Comparison of ENCODE assay signal across 20 mouse cellular contexts in the genomic region with DNA sequence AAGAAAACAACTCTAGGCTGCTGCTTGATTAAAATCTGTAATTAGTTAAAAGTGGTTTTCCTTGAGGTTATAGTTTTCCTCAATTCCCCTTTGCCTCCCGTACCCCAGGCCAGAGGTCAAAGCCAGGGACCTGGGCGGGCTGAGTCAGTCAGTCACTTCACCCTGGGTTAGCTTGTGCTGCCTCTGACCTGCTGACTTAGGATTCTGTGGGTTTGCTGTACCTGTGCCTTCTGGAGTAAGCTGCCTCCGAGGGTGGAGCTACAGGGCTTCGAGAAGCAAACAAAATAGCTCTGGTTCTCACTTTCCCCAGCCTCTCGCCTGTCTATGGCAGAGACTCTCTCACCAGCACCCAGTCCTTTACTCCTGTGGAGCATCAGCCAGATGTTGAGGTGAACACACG.
DNase-seq lines count a peak whose midpoint lies in the region; ATAC-seq and TF ChIP-seq lines count a peak whose summit lies in the region.
"Had no signal": no experiment of that assay in that cellular context is flagged by ENCODE, and none has a peak within 500 bp of the region (broad histone marks: within the 10 kb centered on the region; RNA-seq: fewer than 3 reads in every experiment).

No protein-coding gene starts in this region.

- no peaks in the 10 kb centered on the region for H3K27me3 ChIP-seq in intestine, embryonic 16.5 days (replicated peaks; ENCODE audit: control insufficient read depth, insufficient read depth, low read length)
- no peaks in the 10 kb centered on the region for H3K27me3 ChIP-seq in intestine, postnatal 0 days (replicated peaks; ENCODE audit: control insufficient read depth, insufficient read depth, low read length)
- no peaks in the 10 kb centered on the region for H3K27me3 ChIP-seq in midbrain, embryonic 11.5 days (ENCODE audit: control insufficient read depth, insufficient read depth, low read length)
- H3K27me3 ChIP-seq in midbrain, embryonic 15.5 days (replicated peaks), result no peaks in the 10 kb centered on the region
- no peaks in the 10 kb centered on the region for H3K27me3 ChIP-seq in stomach, postnatal 0 days (ENCODE audit: control insufficient read depth, insufficient read depth, low read length)
- H3K27me3 ChIP-seq in forebrain, embryonic 11.5 days (ENCODE audit: control insufficient read depth, insufficient read depth, low read length), result no peaks in the 10 kb centered on the region
- H3K27me3 ChIP-seq: hindbrain, embryonic 12.5 days; hindbrain, embryonic 15.5 days had no signal

- no peak for TF ChIP-seq EP300 in stomach, postnatal 0 days (optimal IDR thresholded peaks at IDR 0.05)

- no peak for DNase-seq in midbrain, embryonic 11.5 days (ENCODE audit: low spot score, missing footprints)
- no peak for DNase-seq in stomach, postnatal 0 days (ENCODE audit: low spot score)
- no peak for DNase-seq in forebrain, embryonic 11.5 days (ENCODE audit: low spot score)
- DNase-seq: adrenal gland, postnatal 10 days; adrenal gland, postnatal 36 days; cerebellum, adult 18-20 months; cerebellum, adult 9-10 months; forebrain, postnatal 0 days; gastrocnemius, adult 2 months; gastrocnemius, postnatal 14 days; heart, adult 2 months had no signal

- ATAC-seq in intestine, embryonic 16.5 days, result peak; percentile 7; the same call in 1 of the 2 replicates
- ATAC-seq in intestine, postnatal 0 days, result no peak
- ATAC-seq in midbrain, embryonic 11.5 days (ENCODE audit: low FRiP score), result 0 out of 2 replicates have a peak, but pooled peaks have one; percentile 50
- ATAC-seq in midbrain, embryonic 15.5 days (replicated peaks), result no peak
- 0 out of 2 replicates have a peak, but pooled peaks have one; percentile 14 for ATAC-seq in stomach, postnatal 0 days (ENCODE audit: low FRiP score, low TSS enrichment)
- ATAC-seq in forebrain, embryonic 11.5 days (replicated peaks; ENCODE audit: low FRiP score), result no peak
- ATAC-seq: CD4-positive, CD25-positive, alpha-beta regulatory T cell, adult 4 months; forebrain, embryonic 14.5 days had no signal

- no peak overlapping the region for H3K4me2 ChIP-seq in intestine, embryonic 16.5 days (ENCODE audit: low read depth, low read length)
- H3K4me2 ChIP-seq in intestine, postnatal 0 days (replicated peaks; ENCODE audit: low read depth), result no peak overlapping the region
- H3K4me2 ChIP-seq in midbrain, embryonic 11.5 days, result no peak overlapping the region
- no peak overlapping the region for H3K4me2 ChIP-seq in midbrain, embryonic 15.5 days
- no peak overlapping the region for H3K4me2 ChIP-seq in stomach, postnatal 0 days (replicated peaks; ENCODE audit: low read depth)
- no peak overlapping the region for H3K4me2 ChIP-seq in forebrain, embryonic 11.5 days (ENCODE audit: low read depth, low read length, severe bottlenecking)
- H3K4me2 ChIP-seq: hindbrain, embryonic 12.5 days; hindbrain, embryonic 15.5 days had no signal

- no peaks in the 10 kb centered on the region for H3K9me3 ChIP-seq in intestine, embryonic 16.5 days (ENCODE audit: control insufficient read depth, low read length)
- H3K9me3 ChIP-seq in intestine, postnatal 0 days (ENCODE audit: control insufficient read depth), result no peaks in the 10 kb centered on the region
- H3K9me3 ChIP-seq in midbrain, embryonic 11.5 days (ENCODE audit: control insufficient read depth, low read length), result no peaks in the 10 kb centered on the region
- H3K9me3 ChIP-seq in midbrain, embryonic 15.5 days, result no peaks in the 10 kb centered on the region
- no peaks in the 10 kb centered on the region for H3K9me3 ChIP-seq in stomach, postnatal 0 days (ENCODE audit: control insufficient read depth, low read length)
- H3K9me3 ChIP-seq in forebrain, embryonic 11.5 days (ENCODE audit: control insufficient read depth, low read length), result no peaks in the 10 kb centered on the region
- H3K9me3 ChIP-seq: forebrain, embryonic 10.5 days; heart, embryonic 10.5 days; hindbrain, embryonic 12.5 days; hindbrain, embryonic 15.5 days had no signal

- no peaks in the 10 kb centered on the region for H3K36me3 ChIP-seq in intestine, embryonic 16.5 days (ENCODE audit: control insufficient read depth, insufficient read depth, low read length)
- 0 out of 2 replicates have a peak, but pooled peaks cover 3% of the 10 kb centered on the region for H3K36me3 ChIP-seq in intestine, postnatal 0 days (ENCODE audit: control insufficient read depth, insufficient read depth)
- H3K36me3 ChIP-seq in midbrain, embryonic 11.5 days (ENCODE audit: control insufficient read depth, insufficient read depth, low read length), result no peaks in the 10 kb centered on the region; the same call in 1 of the 2 replicates
- H3K36me3 ChIP-seq in midbrain, embryonic 15.5 days (replicated peaks), result no peaks in the 10 kb centered on the region
- H3K36me3 ChIP-seq in stomach, postnatal 0 days (ENCODE audit: control insufficient read depth, insufficient read depth, low read length), result no peaks in the 10 kb centered on the region
- H3K36me3 ChIP-seq in forebrain, embryonic 11.5 days (ENCODE audit: control insufficient read depth, insufficient read depth, low read length), result no peaks in the 10 kb centered on the region
- H3K36me3 ChIP-seq: forebrain, embryonic 10.5 days; heart, embryonic 10.5 days; hindbrain, embryonic 12.5 days; hindbrain, embryonic 15.5 days had no signal

- no peak overlapping the region for H3K9ac ChIP-seq in intestine, embryonic 16.5 days (ENCODE audit: low read depth, low read length)
- no peak overlapping the region for H3K9ac ChIP-seq in intestine, postnatal 0 days (ENCODE audit: low read depth, low read length)
- H3K9ac ChIP-seq in midbrain, embryonic 11.5 days (ENCODE audit: low read length), result no peak overlapping the region
- no peak overlapping the region for H3K9ac ChIP-seq in midbrain, embryonic 15.5 days
- no peak overlapping the region for H3K9ac ChIP-seq in stomach, postnatal 0 days (ENCODE audit: low read length)
- H3K9ac ChIP-seq in forebrain, embryonic 11.5 days (ENCODE audit: low read length), result no peak overlapping the region
- H3K9ac ChIP-seq: forebrain, postnatal 0 days; hindbrain, embryonic 12.5 days; hindbrain, embryonic 15.5 days had no signal

- whole genome bisulfite sequencing in intestine, embryonic 16.5 days, result 75% methylated on average over 6 of the region's 6 CpGs
- 74% methylated on average over 6 of the region's 6 CpGs for WGBS in intestine, postnatal 0 days
- 84% methylated on average over 6 of the region's 6 CpGs for WGBS in midbrain, embryonic 11.5 days
- 82% methylated on average over 6 of the region's 6 CpGs for WGBS in midbrain, embryonic 15.5 days
- 74% methylated on average over 6 of the region's 6 CpGs for WGBS in stomach, postnatal 0 days
- 87% methylated on average over 6 of the region's 6 CpGs for WGBS in forebrain, embryonic 11.5 days

- H3K4me3 ChIP-seq in intestine, embryonic 16.5 days (ENCODE audit: low read length), result no peak overlapping the region
- no peak overlapping the region for H3K4me3 ChIP-seq in intestine, postnatal 0 days (ENCODE audit: low read depth, low read length)
- H3K4me3 ChIP-seq in midbrain, embryonic 11.5 days (ENCODE audit: low read depth, low read length), result no peak overlapping the region
- H3K4me3 ChIP-seq in midbrain, embryonic 15.5 days, result no peak overlapping the region
- H3K4me3 ChIP-seq in stomach, postnatal 0 days (ENCODE audit: low read depth, low read length), result no peak overlapping the region
- H3K4me3 ChIP-seq in forebrain, embryonic 11.5 days (ENCODE audit: low read depth, low read length), result no peak overlapping the region
- H3K4me3 ChIP-seq: forebrain, embryonic 10.5 days; gastrocnemius, adult 2 months; heart, adult 2 months; heart, embryonic 10.5 days; hindbrain, embryonic 12.5 days; hindbrain, embryonic 15.5 days had no signal

- TF ChIP-seq CTCF in intestine, postnatal 0 days (IDR thresholded peaks at IDR 0.05; ENCODE audit: low read depth), result no peak
- TF ChIP-seq CTCF in stomach, postnatal 0 days (IDR thresholded peaks at IDR 0.05; ENCODE audit: low read depth), result no peak

- no peak overlapping the region for H3K27ac ChIP-seq in intestine, embryonic 16.5 days (ENCODE audit: low read length)
- no peak overlapping the region for H3K27ac ChIP-seq in intestine, postnatal 0 days (ENCODE audit: low read depth, low read length)
- H3K27ac ChIP-seq in midbrain, embryonic 11.5 days (ENCODE audit: low read depth, low read length), result no peak overlapping the region
- no peak overlapping the region for H3K27ac ChIP-seq in midbrain, embryonic 15.5 days
- no peak overlapping the region for H3K27ac ChIP-seq in stomach, postnatal 0 days (replicated peaks)
- H3K27ac ChIP-seq in forebrain, embryonic 11.5 days (ENCODE audit: low read depth, low read length), result no peak overlapping the region
- H3K27ac ChIP-seq: forebrain, embryonic 10.5 days; gastrocnemius, adult 2 months; heart, adult 2 months; heart, embryonic 10.5 days; hindbrain, embryonic 12.5 days; hindbrain, embryonic 15.5 days had no signal

- H3K4me1 ChIP-seq in intestine, embryonic 16.5 days (ENCODE audit: control insufficient read depth, insufficient read depth, low read length), result no peaks in the 10 kb centered on the region
- H3K4me1 ChIP-seq in intestine, postnatal 0 days (replicated peaks; ENCODE audit: control insufficient read depth, insufficient read depth, low read length), result no peaks in the 10 kb centered on the region
- no peaks in the 10 kb centered on the region for H3K4me1 ChIP-seq in midbrain, embryonic 11.5 days (ENCODE audit: control insufficient read depth, insufficient read depth, low read length)
- H3K4me1 ChIP-seq in midbrain, embryonic 15.5 days, result no peaks in the 10 kb centered on the region
- no peaks in the 10 kb centered on the region for H3K4me1 ChIP-seq in stomach, postnatal 0 days (replicated peaks; ENCODE audit: control insufficient read depth, insufficient read depth)
- no peaks in the 10 kb centered on the region for H3K4me1 ChIP-seq in forebrain, embryonic 11.5 days (replicated peaks; ENCODE audit: control insufficient read depth, insufficient read depth, low read length)
- H3K4me1 ChIP-seq: hindbrain, embryonic 15.5 days had no signal

Comparison
In these comparisons a context has a peak if more than half of its experiments do, and no peak if none do; other contexts are left out.
1. ATAC-seq: peak in intestine, embryonic 16.5 days (single experiment), midbrain, embryonic 11.5 days (single experiment) and stomach, postnatal 0 days (single experiment); none in intestine, postnatal 0 days (single experiment), midbrain, embryonic 15.5 days (single experiment) and forebrain, embryonic 11.5 days (single experiment).